ENCODE assay signal across 47 mouse cellular contexts in genomic region chr11:58432259-58432658, GRCm38 (mm10). TPM values are rescaled to one million over a fixed set of nuclear protein-coding genes. Genes with fewer than 3 reads are reported as not detected.
"Had no signal": no experiment of that assay in that cellular context is flagged by ENCODE, and none has a peak within 500 bp of the region (broad histone marks: within the 10 kb centered on the region; RNA-seq: fewer than 3 reads in every experiment).

Gene Gm12253 (plus strand): TSS chr11:58432559.

- DNase-seq: left cerebral cortex, postnatal 4 days; liver; liver, embryonic 13.5 days; liver, postnatal 0 days; lung, adult 18-20 months; lung, adult 2 months; lung, embryonic 14.5 days; lung, postnatal 10 days; lung, postnatal 14 days; lung, postnatal 36 days; lung, postnatal 4 days; midbrain, embryonic 14.5 days had no signal

- H3K27ac ChIP-seq: left cerebral cortex, adult 2 months; limb, embryonic 10.5 days; limb, embryonic 12.5 days; limb, embryonic 13.5 days; limb, embryonic 15.5 days; liver, embryonic 12.5 days; liver, embryonic 13.5 days; liver, embryonic 14.5 days; liver, embryonic 15.5 days; lung, embryonic 15.5 days; macrophage; midbrain, embryonic 10.5 days; midbrain, embryonic 12.5 days; midbrain, embryonic 13.5 days; midbrain, embryonic 15.5 days had no signal

- H3K27me3 ChIP-seq: limb, embryonic 12.5 days; limb, embryonic 13.5 days; limb, embryonic 15.5 days; liver, embryonic 12.5 days; liver, embryonic 15.5 days; lung, embryonic 15.5 days; midbrain, embryonic 12.5 days; midbrain, embryonic 13.5 days; midbrain, embryonic 15.5 days had no signal

- H3K36me3 ChIP-seq: limb, embryonic 10.5 days; limb, embryonic 12.5 days; limb, embryonic 13.5 days; limb, embryonic 15.5 days; liver, embryonic 12.5 days; liver, embryonic 13.5 days; liver, embryonic 15.5 days; lung, embryonic 15.5 days; midbrain, embryonic 10.5 days; midbrain, embryonic 12.5 days; midbrain, embryonic 13.5 days; midbrain, embryonic 15.5 days had no signal

- H3K4me1 ChIP-seq: limb, embryonic 15.5 days; liver, embryonic 12.5 days; liver, embryonic 13.5 days; liver, embryonic 15.5 days; lung, embryonic 15.5 days; midbrain, embryonic 10.5 days; midbrain, embryonic 12.5 days; midbrain, embryonic 13.5 days; midbrain, embryonic 15.5 days had no signal

- H3K4me3 ChIP-seq: left cerebral cortex, adult 2 months; limb, embryonic 10.5 days; limb, embryonic 12.5 days; limb, embryonic 13.5 days; limb, embryonic 15.5 days; liver, embryonic 12.5 days; liver, embryonic 13.5 days; liver, embryonic 15.5 days; lung, embryonic 15.5 days; megakaryocyte, embryonic 14.5 days; midbrain, embryonic 10.5 days; midbrain, embryonic 12.5 days; midbrain, embryonic 13.5 days; midbrain, embryonic 15.5 days; myocyte had no signal

RNA-seq across cellular contexts. Expression of gene Gm12253, which starts in this region (rescaled TPM):
- total RNA-seq: left cerebral cortex, adult 2 months; left cerebral cortex, adult 8-10 months; left cerebral cortex, postnatal 10 days; left cerebral cortex, postnatal 25 days; left cerebral cortex, postnatal 36 days; left cerebral cortex, postnatal 4 days; liver, adult 2 months; megakaryocyte progenitor cell, adult 5-6 weeks; megakaryocyte, adult 5-6 weeks; megakaryocyte-erythroid progenitor cell, adult 5-6 weeks; midbrain, postnatal 0 days; monocyte, adult 5-6 weeks had no signal
- polyA plus RNA-seq: limb, embryonic 10.5 days; limb, embryonic 11.5 days; limb, embryonic 12.5 days; limb, embryonic 13.5 days; limb, embryonic 14.5 days; limb, embryonic 15.5 days; liver, adult 2 months; liver, embryonic 11.5 days; liver, embryonic 12.5 days; liver, embryonic 13.5 days; liver, embryonic 14.5 days; liver, embryonic 15.5 days; liver, embryonic 16.5 days; liver, postnatal 0 days; lung, adult 2 months; lung, embryonic 14.5 days; lung, embryonic 15.5 days; lung, embryonic 16.5 days; lung, postnatal 0 days; macrophage; midbrain, embryonic 10.5 days; midbrain, embryonic 11.5 days; midbrain, embryonic 12.5 days; midbrain, embryonic 13.5 days; midbrain, embryonic 14.5 days; midbrain, embryonic 15.5 days; midbrain, embryonic 16.5 days; midbrain, postnatal 0 days; myocyte; neural tube, embryonic 11.5 days had no signal
